Mouse (Mus musculus): ENCODE measurements around the gene Mrpl57. TPM values are rescaled to one million over a fixed set of nuclear protein-coding genes. Genes with fewer than 3 reads are reported as not detected.

The Mrpl57 gene
- polyA plus RNA-seq, 1 experiment from 2014 or later, result 131 TPM

- Histone ChIP-seq H3K9me3 (no peaks in the 10 kb centered on the region), H3K27ac (replicated peaks) (no peak overlapping the region), H3K4me2 (replicated peaks) (no peak overlapping the region), H3K36me3 (peaks cover 41% of the 10 kb centered on the region), H3K4me3 (no peak overlapping the region), H3K27me3 (no peaks in the 10 kb centered on the region), H3K4me1 (no peaks in the 10 kb centered on the region), H3K9ac (replicated peaks) (no peak overlapping the region)
- 81% methylated on average over 2 of the region's 2 CpGs for WGBS
- no peak for ATAC-seq (ENCODE audit: low FRiP score, low read depth)
Observed at GRCm38 (mm10) chr14:57863129-57863528, 37.1 kb downstream of the Mrpl57 start.

DNA sequence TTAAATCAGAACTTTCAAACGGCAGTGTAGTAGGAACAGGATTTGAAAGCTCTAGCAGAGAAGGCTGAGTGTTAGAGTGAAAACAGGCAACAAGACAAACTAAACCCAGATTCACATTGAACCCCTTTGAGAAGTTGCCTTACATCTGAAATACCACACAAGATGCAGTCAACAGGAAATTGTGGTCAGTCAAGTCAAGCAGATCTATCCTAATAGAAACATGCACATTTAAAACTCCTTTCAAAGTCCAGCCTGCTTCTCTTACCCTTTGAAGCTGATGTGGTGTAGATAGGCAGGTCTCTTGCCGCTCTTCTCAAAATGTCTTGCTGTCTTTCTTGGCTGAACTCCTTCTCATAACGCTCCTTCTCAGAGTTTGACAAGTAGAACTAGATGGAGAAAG is 39.2 kb downstream of the Mrpl57 start:
- ATAC-seq (ENCODE audit: low FRiP score, low read depth), result no peak
- H3K36me3 ChIP-seq, result peaks cover 52% of the 10 kb centered on the region
- no peak overlapping the region for H3K9ac ChIP-seq (replicated peaks)
- H3K27ac ChIP-seq (replicated peaks), result no peak overlapping the region
- no peaks in the 10 kb centered on the region for H3K27me3 ChIP-seq
- no peaks in the 10 kb centered on the region for H3K9me3 ChIP-seq
- H3K4me3 ChIP-seq, result no peak overlapping the region
- H3K4me1 ChIP-seq, result no peaks in the 10 kb centered on the region
- H3K4me2 ChIP-seq (replicated peaks), result no peak overlapping the region
- 93% methylated on average over 3 of the region's 3 CpGs for WGBS

- H3K9me3 ChIP-seq, result no peaks in the 10 kb centered on the region
- no peak overlapping the region for H3K27ac ChIP-seq (replicated peaks)
- ATAC-seq (ENCODE audit: low FRiP score, low read depth), result no peak
- no peak overlapping the region for H3K4me2 ChIP-seq (replicated peaks)
- 96% methylated on average over 3 of the region's 3 CpGs for WGBS
- H3K27me3 ChIP-seq, result no peaks in the 10 kb centered on the region
- peaks cover 48% of the 10 kb centered on the region for H3K36me3 ChIP-seq
- no peak overlapping the region for H3K4me3 ChIP-seq
- H3K9ac ChIP-seq (replicated peaks), result no peak overlapping the region
- no peaks in the 10 kb centered on the region for H3K4me1 ChIP-seq
Observed at GRCm38 (mm10) chr14:57866676-57867276, 40.7 kb downstream of the Mrpl57 start.

DNA sequence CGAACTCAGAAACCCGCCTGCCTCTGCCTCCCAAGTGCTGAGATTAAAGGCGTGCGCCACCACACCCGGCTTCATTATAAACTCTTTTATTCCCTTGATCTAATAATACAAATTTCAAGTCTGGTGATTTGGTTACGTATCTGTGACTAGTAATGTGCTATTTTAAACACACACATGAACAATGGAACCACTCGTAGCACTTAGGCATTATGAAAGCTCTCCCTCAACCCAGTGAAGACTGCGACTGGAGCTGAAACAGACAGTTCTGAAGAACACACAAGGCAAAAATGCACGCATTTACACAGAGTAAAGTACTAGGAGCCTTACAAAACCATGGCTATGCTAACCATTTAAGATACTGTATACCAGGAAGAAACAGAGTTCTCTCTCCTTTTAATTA is 51.9 kb downstream of the Mrpl57 start:
- 95% methylated on average over 9 of the region's 9 CpGs for WGBS

More for the DNA sequence above, 51.9 kb downstream of the Mrpl57 start:
- Histone ChIP-seq H3K4me3 (no peak overlapping the region), H3K9ac (replicated peaks) (no peak overlapping the region), H3K27ac (replicated peaks) (no peak overlapping the region), H3K4me1 (0 out of 2 replicates have a peak, but pooled peaks cover 3% of the 10 kb centered on the region), H3K36me3 (peaks cover 6% of the 10 kb centered on the region; the same call in 1 of the 2 replicates), H3K4me2 (replicated peaks) (no peak overlapping the region), H3K9me3 (no peaks in the 10 kb centered on the region), H3K27me3 (no peaks in the 10 kb centered on the region)
- no peak for ATAC-seq (ENCODE audit: low FRiP score, low read depth)

Small RNA genes within 50 kb of the gene (microRNA-seq; reads per million reads assigned to microRNA genes)
- not detected for gene Mir3077

Other genes starting within 250 kb of the Mrpl57 start
- gene Xpo4, start 160.8 kb upstream of the Mrpl57 start, polyA plus RNA-seq (2016; fragmentation: Nextera tagmentation; extraction: Ambion mirVana), result 25.3 and 25.7 TPM in 2 replicates
- not detected in 2 replicates for gene Gm49361, start 80.1 kb upstream of the Mrpl57 start, polyA plus RNA-seq (2016; fragmentation: Nextera tagmentation; extraction: Ambion mirVana)
- gene Lats2, start 67.8 kb upstream of the Mrpl57 start, polyA plus RNA-seq (2016; fragmentation: Nextera tagmentation; extraction: Ambion mirVana), result 17.0 and 17.1 TPM in 2 replicates
- 23.0 and 39.1 TPM in 2 replicates for gene Sap18, start 28.1 kb upstream of the Mrpl57 start, polyA plus RNA-seq (2016; fragmentation: Nextera tagmentation; extraction: Ambion mirVana)
- gene Ska3, start within 50 bp of the Mrpl57 start, polyA plus RNA-seq (2016; fragmentation: Nextera tagmentation; extraction: Ambion mirVana), result 36.3 and 36.5 TPM in 2 replicates
- gene Zdhhc20, start 64.0 kb downstream of the Mrpl57 start, polyA plus RNA-seq (2016; fragmentation: Nextera tagmentation; extraction: Ambion mirVana), result 58.2 and 61.4 TPM in 2 replicates
- 66.5 and 70.1 TPM in 2 replicates for gene Micu2, start 173.0 kb downstream of the Mrpl57 start, polyA plus RNA-seq (2016; fragmentation: Nextera tagmentation; extraction: Ambion mirVana)
- 3.4 and 3.9 TPM in 2 replicates for gene Fgf9, start 244.3 kb downstream of the Mrpl57 start, polyA plus RNA-seq (2016; fragmentation: Nextera tagmentation; extraction: Ambion mirVana)